Mouse (Mus musculus) embryonic stem cell, embryonic (primary cell): ENCODE data around the gene Zfp740.

Experiments
- CTCF ChIA-PET, 4 experiments: fragments of 300-600 bp in 2 of 4; fragments of 350-600 bp in 2 of 4; sonication (Branson Sonifier 250); formaldehyde crosslinking; loops; one replicate each; lab custom pipeline; 2022; ENCODE audit warnings: inconsistent platforms in 2 of 4; lab: Charles Lee
- POLR2A ChIA-PET, 4 experiments: fragments of 300-600 bp in 2 of 4; fragments of 350-600 bp in 2 of 4; sonication (Branson Sonifier 250); formaldehyde crosslinking; loops; one replicate each; lab custom pipeline; 2022; ENCODE audit warnings: antibody characterized with exemption in 4 of 4, inconsistent platforms in 1 of 4; lab: Charles Lee

Gene Zfp740

GRCm38 (mm10) chr15:102179106-102179505 is 23.9 kb upstream of the Zfp740 start:
- POLR2A ChIA-PET = interaction anchor here (0.6 to 5.3 kb wide), 65 partner anchors 9 to 930 kb away, joined by 3 to 47 read pairs (median 4); partner anchors contain the start of genes Zfp740 (in 3 of the 4), Csad (in 2 of the 4), Soat2 (in 2 of the 4) and Spryd3 (in 2 of the 4)

GRCm38 (mm10) chr15:102179924-102180323 is 23.1 kb upstream of the Zfp740 start:
- CTCF ChIA-PET = interaction anchor here (0.6 to 6.8 kb wide), 23 partner anchors 8 to 982 kb away, joined by 3 to 109 read pairs (median 4); partner anchors contain the start of genes Csad (in 2 of the 4), Pfdn5 (in 1 of the 4) and Zfp740 (in 1 of the 4)
- POLR2A ChIA-PET = interaction anchor here (0.6 to 5.3 kb wide), 61 partner anchors 8 to 1395 kb away, joined by 3 to 47 read pairs (median 5); partner anchors contain the start of genes Soat2 (in 3 of the 4), Zfp740 (in 3 of the 4), Csad (in 2 of the 4) and Mfsd5 (in 1 of the 4)

More at GRCm38 (mm10) chr15:102179106-102179505, 23.9 kb upstream of the Zfp740 start:
- CTCF ChIA-PET = interaction anchor here (0.6 to 6.8 kb wide), 42 partner anchors 9 to 821 kb away, joined by 3 to 109 read pairs (median 4); partner anchors contain the start of genes Csad (in 2 of the 4), Tns2 (in 2 of the 4), Zfp740 (in 2 of the 4) and Pfdn5 (in 1 of the 4)

GRCm38 (mm10) chr15:102183076-102183475 is 20.0 kb upstream of the Zfp740 start:
- ChIA-PET POLR2A (interaction anchor here in 1 of 4 experiments (0.8 kb wide), 1 partner anchor 26 kb away, joined by 3 read pairs; no protein-coding TSS in a partner anchor), CTCF (interaction anchor here in 1 of 4 experiments (0.7 kb wide), 1 partner anchor 937 kb away, joined by 3 read pairs; no protein-coding TSS in a partner anchor)

- ChIA-PET POLR2A (interaction anchor here in 3 of 4 experiments (0.6 to 9.8 kb wide), 9 partner anchors 9 to 484 kb away, joined by 3 to 87 read pairs (median 7); partner anchors contain the start of genes Csad (in 2 of the 3), Zfp740 (in 2 of the 3), Itgb7 (in 1 of the 3) and Spryd3 (in 1 of the 3)), CTCF (interaction anchor here in 3 of 4 experiments (0.6 to 1.8 kb wide), 3 partner anchors 8 to 37 kb away, joined by 3 to 26 read pairs (median 4); no protein-coding TSS in a partner anchor)
These were observed 16.8 kb upstream of the Zfp740 start for GRCm38 (mm10) chr15:102186239-102186638.

GRCm38 (mm10) chr15:102188096-102188495 is 15.0 kb upstream of the Zfp740 start:
- CTCF ChIA-PET = interaction anchor here in 2 of 4 experiments (0.9 to 2.6 kb wide), 5 partner anchors 9 to 80 kb away, joined by 3 to 12 read pairs (median 4); no protein-coding TSS in a partner anchor
- POLR2A ChIA-PET = interaction anchor here in 3 of 4 experiments (0.6 to 9.8 kb wide), 13 partner anchors 9 to 1227 kb away, joined by 3 to 87 read pairs (median 4); partner anchors contain the start of genes Csad (in 2 of the 3), Zfp740 (in 2 of the 3) and Tarbp2 (in 1 of the 3)

GRCm38 (mm10) chr15:102188883-102189282 is 14.2 kb upstream of the Zfp740 start:
- ChIA-PET CTCF (interaction anchor here in 3 of 4 experiments (0.6 to 2.6 kb wide), 13 partner anchors 10 to 1380 kb away, joined by 3 to 12 read pairs (median 4); no protein-coding TSS in a partner anchor), POLR2A (interaction anchor here in 3 of 4 experiments (0.5 to 9.8 kb wide), 21 partner anchors 9 to 329 kb away, joined by 3 to 87 read pairs (median 3); partner anchors contain the start of genes Csad (in 2 of the 3), Zfp740 (in 2 of the 3), Spryd3 (in 1 of the 3) and Tarbp2 (in 1 of the 3))

GRCm38 (mm10) chr15:102191699-102192098 is 11.3 kb upstream of the Zfp740 start:
- CTCF ChIA-PET = interaction anchor here in 3 of 4 experiments (1.0 to 1.6 kb wide), 4 partner anchors 13 to 91 kb away, joined by 3 to 5 read pairs (median 4); partner anchors contain the start of gene Tns2 (in 1 of the 3)
- POLR2A ChIA-PET = interaction anchor here (0.6 to 9.8 kb wide), 14 partner anchors 9 to 62 kb away, joined by 3 to 87 read pairs (median 4); partner anchors contain the start of genes Csad (in 2 of the 4), Zfp740 (in 2 of the 4) and Spryd3 (in 1 of the 4)

- ChIA-PET CTCF (interaction anchor here in 2 of 4 experiments (1.0 to 1.4 kb wide), 2 partner anchors 13 to 32 kb away, joined by 4 to 5 read pairs; no protein-coding TSS in a partner anchor), POLR2A (interaction anchor here (0.6 to 9.8 kb wide), 12 partner anchors 9 to 64 kb away, joined by 3 to 87 read pairs (median 4); partner anchors contain the start of genes Csad (in 2 of the 4), Zfp740 (in 2 of the 4) and Spryd3 (in 1 of the 4))
These were observed 10.7 kb upstream of the Zfp740 start for GRCm38 (mm10) chr15:102192271-102192812.

- CTCF ChIA-PET = interaction anchor here in 1 of 4 experiments (1.1 to 1.3 kb wide), 2 partner anchors 10 to 14 kb away, joined by 3 to 4 read pairs; partner anchors contain the start of gene Zfp740
These were observed 10.1 kb upstream of the Zfp740 start for GRCm38 (mm10) chr15:102192820-102193386.

GRCm38 (mm10) chr15:102193652-102194051 is 9.4 kb upstream of the Zfp740 start:
- ChIA-PET CTCF (interaction anchor here in 2 of 4 experiments (0.5 to 1.3 kb wide), 6 partner anchors 9 to 93 kb away, joined by 3 to 12 read pairs (median 4); partner anchors contain the start of gene Zfp740 (in 1 of the 2)), POLR2A (interaction anchor here in 3 of 4 experiments (0.7 to 9.8 kb wide), 9 partner anchors 8 to 284 kb away, joined by 3 to 87 read pairs (median 3); partner anchors contain the start of genes Csad (in 2 of the 3), Zfp740 (in 2 of the 3) and Soat2 (in 1 of the 3))

More at GRCm38 (mm10) chr15:102192820-102193386, 10.1 kb upstream of the Zfp740 start:
- POLR2A ChIA-PET = interaction anchor here (0.6 to 9.8 kb wide), 13 partner anchors 9 to 66 kb away, joined by 3 to 87 read pairs (median 3); partner anchors contain the start of genes Csad (in 2 of the 4), Zfp740 (in 2 of the 4), Soat2 (in 1 of the 4) and Spryd3 (in 1 of the 4)

GRCm38 (mm10) chr15:102194439-102194838 is 8.6 kb upstream of the Zfp740 start:
- ChIA-PET POLR2A (interaction anchor here in 2 of 4 experiments (1.0 to 9.8 kb wide), 4 partner anchors 7 to 283 kb away, joined by 3 to 87 read pairs (median 30); partner anchors contain the start of genes Csad (in 2 of the 2) and Zfp740 (in 2 of the 2)), CTCF (interaction anchor here in 2 of 4 experiments (0.9 to 1.3 kb wide), 3 partner anchors 9 to 31 kb away, joined by 4 to 12 read pairs (median 4); partner anchors contain the start of gene Zfp740 (in 1 of the 2))

- CTCF ChIA-PET = no interaction called here
These were observed 7.7 kb upstream of the Zfp740 start for GRCm38 (mm10) chr15:102195373-102195772.

GRCm38 (mm10) chr15:102198841-102199240 is 4.2 kb upstream of the Zfp740 start:
- CTCF ChIA-PET = interaction anchor here in 2 of 4 experiments (0.6 to 1.0 kb wide), 2 partner anchors 25 to 964 kb away, joined by 3 to 4 read pairs; no protein-coding TSS in a partner anchor
- POLR2A ChIA-PET = interaction anchor here in 3 of 4 experiments (0.9 to 8.7 kb wide), 7 partner anchors 9 to 206 kb away, joined by 3 to 87 read pairs (median 7); no protein-coding TSS in a partner anchor

More at GRCm38 (mm10) chr15:102195373-102195772, 7.7 kb upstream of the Zfp740 start:
- POLR2A ChIA-PET = interaction anchor here in 1 of 4 experiments (1.0 to 1.5 kb wide), 2 partner anchors 10 to 51 kb away, joined by 4 to 5 read pairs; no protein-coding TSS in a partner anchor

- ChIA-PET CTCF (interaction anchor here in 3 of 4 experiments (0.5 to 3.5 kb wide), 12 partner anchors 8 to 467 kb away, joined by 3 to 41 read pairs (median 6); no protein-coding TSS in a partner anchor), POLR2A (interaction anchor here (0.5 to 8.7 kb wide), 73 partner anchors 8 to 314 kb away, joined by 3 to 87 read pairs (median 4); partner anchors contain the start of genes Sp1 (in 2 of the 4), Espl1 (in 1 of the 4), Gm9918 (in 1 of the 4) and Mfsd5 (in 1 of the 4))
These were observed 859 bp downstream of the Zfp740 start for GRCm38 (mm10) chr15:102203835-102204381.

GRCm38 (mm10) chr15:102204674-102205505 is 1.8 kb downstream of the Zfp740 start, which contains the start of gene Csad:
Gene Csad (minus strand): TSS chr15:102204724.
- ChIA-PET CTCF (interaction anchor here (0.5 to 3.5 kb wide), 17 partner anchors 15 to 1109 kb away, joined by 3 to 41 read pairs (median 4); no protein-coding TSS in a partner anchor), POLR2A (interaction anchor here (0.6 to 8.7 kb wide), 49 partner anchors 7 to 466 kb away, joined by 3 to 87 read pairs (median 5); partner anchors contain the start of genes Soat2 (in 2 of the 4), Sp1 (in 2 of the 4), Espl1 (in 1 of the 4) and Gm9918 (in 1 of the 4))
